Mouse (Mus musculus) layer of hippocampus, postnatal 36 days (tissue): ENCODE measurements around the gene Pmfbp1. TPM values are rescaled to one million over a fixed set of nuclear protein-coding genes. Genes with fewer than 3 reads are reported as not detected.
A peak's percentile ranks its signal among the peaks of the same experiment; 100 is the strongest.
"Not testable (repeated sequence)": the region's sequence is repeated elsewhere in the genome, so short reads cannot be mapped to it uniquely, and the experiment has no call there.

Experiments
- DNase-seq, 2 experiments: peaks; one replicate each; pipeline ENCODE4 v3.0.0; 2022
- total RNA-seq, 2 experiments: library from RNA; stranded (reverse); gene quantifications; 2 replicates each; pipeline ENCODE4 v1.2.3; 2021

Pmfbp1 gene
- total RNA-seq: under 1 TPM in 1 of 2 experiments, not detected in 1; 0.10 TPM

GRCm38 (mm10) chr8:109493727-109494126 lies at the start of gene Pmfbp1:
Gene Pmfbp1, plus strand, starts transcription at chr8:109494027.
- no peak for DNase-seq

- DNase-seq: not testable (repeated sequence)
Observed at GRCm38 (mm10) chr8:109446896-109447295, 46.9 kb upstream of the Pmfbp1 start.

DNA sequence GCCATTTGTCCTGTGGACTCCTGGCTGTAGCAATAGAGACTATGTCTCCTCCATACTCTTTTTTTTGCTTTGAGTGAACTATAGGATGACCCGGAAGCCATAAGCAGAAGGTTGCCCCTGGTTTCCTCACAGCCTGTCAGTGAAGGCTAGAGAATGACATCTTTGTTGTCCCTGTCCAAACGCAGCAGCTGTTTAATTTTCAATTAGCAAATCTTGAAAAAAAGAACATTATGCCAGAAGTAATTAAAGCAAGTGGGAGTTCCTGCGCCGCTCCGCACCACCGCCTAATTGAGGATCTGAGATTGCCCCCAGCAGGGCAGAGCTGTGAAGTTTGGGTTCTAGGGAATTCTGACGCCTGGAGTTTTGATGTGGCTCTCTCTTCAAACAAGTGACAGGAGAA lies 42.8 kb upstream of the Pmfbp1 start:
- no peak for DNase-seq

- DNase-seq: no peak
Observed at GRCm38 (mm10) chr8:109455113-109455512, 38.7 kb upstream of the Pmfbp1 start.

DNA sequence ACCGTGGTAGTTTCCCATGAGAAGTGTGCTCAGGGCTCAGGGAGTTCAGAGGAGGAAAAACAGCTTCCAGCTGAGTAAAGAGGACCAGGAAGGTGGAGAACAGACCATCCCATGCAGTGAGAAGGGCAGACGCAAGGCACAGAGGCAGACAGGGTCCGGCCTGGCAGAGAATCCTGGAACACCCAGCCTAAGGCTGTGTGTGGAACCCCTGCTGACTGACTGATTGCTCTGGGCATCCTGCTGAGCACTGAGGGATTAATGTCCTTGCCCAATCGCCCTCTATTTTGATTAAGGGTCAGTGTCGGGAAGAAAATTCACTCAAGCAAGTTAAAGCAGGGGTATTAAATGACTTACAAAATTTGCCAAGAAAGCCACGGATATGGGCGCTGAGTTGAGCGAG lies 36.4 kb upstream of the Pmfbp1 start:
- no peak for DNase-seq

GRCm38 (mm10) chr8:109458580-109458979 lies 35.2 kb upstream of the Pmfbp1 start:
- no peak for DNase-seq

GRCm38 (mm10) chr8:109463075-109463474 lies 30.8 kb upstream of the Pmfbp1 start:
- no peak for DNase-seq

DNA sequence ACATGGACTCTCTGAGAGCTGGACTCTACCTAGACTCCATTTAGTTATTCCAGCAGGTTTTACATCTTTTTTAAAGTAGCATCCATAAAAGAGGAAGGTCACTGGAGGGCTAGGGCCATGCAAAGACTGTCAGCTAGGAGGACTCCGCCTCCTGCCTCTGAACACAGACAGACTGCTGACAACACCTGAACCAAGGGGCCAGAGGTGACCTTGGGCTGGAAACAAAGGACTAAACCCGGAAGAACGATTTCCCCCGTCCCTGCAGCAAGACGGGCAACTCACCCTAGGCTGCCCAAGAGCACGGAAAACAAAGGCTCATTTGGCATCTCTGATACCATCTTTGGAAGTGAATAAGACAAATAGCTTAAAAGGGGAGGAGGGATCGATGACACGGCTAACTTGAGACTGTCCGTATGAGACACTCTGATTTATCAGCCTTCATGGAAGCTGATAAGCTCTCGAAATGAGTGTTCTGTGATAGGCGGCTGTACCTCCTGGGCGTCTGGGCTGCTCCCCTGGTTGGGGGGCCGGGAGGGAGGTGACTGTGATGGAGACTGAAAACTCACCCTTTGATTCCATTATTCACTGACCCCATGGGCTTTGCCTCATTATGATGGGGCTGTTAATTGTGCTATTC lies 30.0 kb upstream of the Pmfbp1 start:
- DNase-seq: peak; percentile 13 to 33

DNA sequence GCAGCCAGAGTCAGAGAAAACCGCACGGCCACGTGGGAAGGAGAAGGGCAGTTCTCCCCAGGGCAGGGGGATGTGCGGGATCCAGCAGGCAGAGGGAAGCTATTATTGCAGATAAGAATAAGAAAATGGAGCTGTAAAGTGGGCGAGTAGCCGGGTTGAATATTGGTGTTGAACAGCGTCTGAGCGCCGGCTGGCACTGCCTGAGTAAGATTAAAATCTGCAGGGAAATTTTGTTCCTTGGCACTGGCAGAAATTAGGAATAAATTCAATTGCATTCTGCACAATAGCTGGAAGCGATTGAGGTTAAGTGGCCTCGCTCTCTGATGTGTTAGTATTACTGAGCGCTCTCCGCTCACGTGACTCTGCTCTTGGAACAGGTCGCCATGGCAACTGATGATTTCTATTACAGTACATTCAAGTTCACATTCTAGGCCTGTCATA lies 29.4 kb upstream of the Pmfbp1 start:
- peak; percentile 60 to 63 for DNase-seq

GRCm38 (mm10) chr8:109465056-109465455 lies 28.8 kb upstream of the Pmfbp1 start:
- peak in 1 of 2 experiments; percentile 24 for DNase-seq

DNA sequence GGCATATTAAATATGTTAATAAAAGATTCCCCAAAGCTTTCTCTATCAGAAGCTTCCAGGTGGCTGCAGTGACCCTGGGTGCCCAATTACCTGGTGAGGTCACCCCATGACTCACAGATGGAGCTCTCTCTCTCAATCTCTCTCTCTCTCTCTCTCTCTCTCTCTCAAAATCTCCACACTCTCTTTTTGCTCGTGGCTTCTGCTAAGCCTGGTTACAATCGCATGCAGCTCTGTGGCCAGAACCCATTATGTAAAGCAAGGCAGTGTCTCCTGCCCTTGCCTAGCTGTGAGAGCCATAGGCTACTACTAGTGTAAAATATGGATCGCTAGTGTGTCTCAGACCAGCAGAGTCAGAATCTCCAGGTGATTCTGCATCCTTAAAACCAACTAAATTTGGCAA lies 28.1 kb upstream of the Pmfbp1 start:
- DNase-seq: no peak

DNA sequence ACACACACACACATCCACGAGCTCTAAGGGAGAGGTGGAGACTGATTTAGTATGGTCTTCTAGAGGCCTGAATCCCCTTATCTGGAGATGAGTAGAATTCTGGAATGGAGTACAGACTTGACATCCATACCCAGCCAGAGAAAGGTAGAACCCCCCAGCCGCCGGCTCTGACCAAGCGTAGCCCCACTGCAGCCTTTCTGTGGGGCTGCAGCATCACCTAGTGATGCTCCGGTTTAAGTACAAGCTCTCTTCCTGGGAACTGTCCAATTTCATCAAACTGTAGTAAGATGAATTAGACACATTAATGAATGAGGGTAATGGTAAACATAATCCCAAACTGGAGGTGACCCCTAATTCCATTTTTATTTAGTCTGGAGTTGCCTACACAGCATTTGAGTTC lies 26.3 kb upstream of the Pmfbp1 start:
- peak in 1 of 2 experiments; percentile 22 for DNase-seq

DNA sequence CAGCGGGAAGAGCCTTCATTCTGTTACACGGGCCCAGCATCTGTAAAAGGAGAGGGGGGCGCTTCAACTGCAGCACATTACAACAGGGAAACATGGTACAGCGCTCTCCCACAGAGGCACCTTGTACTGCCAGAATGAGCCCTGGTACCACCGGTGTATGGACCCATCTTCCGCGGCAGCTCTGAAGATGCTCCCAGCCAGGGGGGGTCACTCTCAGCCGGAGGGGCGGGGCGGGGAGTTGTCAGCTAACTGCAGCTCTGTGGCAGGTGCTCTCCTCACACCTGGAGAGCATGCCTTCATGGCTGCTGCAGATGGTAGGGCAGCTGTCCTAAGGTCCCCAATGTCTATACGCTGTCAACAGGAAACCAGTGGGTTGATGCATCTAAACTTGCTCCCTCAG lies 25.7 kb upstream of the Pmfbp1 start:
- DNase-seq: no peak

- DNase-seq: no peak
Observed at GRCm38 (mm10) chr8:109471876-109472275, 22.0 kb upstream of the Pmfbp1 start.

DNA sequence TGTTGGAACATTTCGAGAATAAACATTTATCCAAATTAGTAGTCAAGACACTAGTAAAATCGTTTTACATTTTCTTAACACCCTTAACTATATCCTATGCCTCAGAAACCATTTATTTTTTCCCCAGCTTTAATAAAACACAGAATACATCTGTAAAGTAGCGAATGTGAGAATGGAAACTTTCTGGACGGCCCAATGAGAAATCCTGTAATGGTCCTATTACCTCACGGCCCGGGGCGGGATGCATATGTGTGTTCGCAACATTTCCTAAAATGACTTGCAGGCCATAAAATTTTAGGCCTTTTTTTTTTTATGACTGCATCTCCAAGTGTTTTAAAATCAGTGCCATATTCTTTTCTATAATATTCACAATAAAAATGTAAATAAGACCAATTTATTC lies 21.4 kb upstream of the Pmfbp1 start:
- no peak for DNase-seq

DNA sequence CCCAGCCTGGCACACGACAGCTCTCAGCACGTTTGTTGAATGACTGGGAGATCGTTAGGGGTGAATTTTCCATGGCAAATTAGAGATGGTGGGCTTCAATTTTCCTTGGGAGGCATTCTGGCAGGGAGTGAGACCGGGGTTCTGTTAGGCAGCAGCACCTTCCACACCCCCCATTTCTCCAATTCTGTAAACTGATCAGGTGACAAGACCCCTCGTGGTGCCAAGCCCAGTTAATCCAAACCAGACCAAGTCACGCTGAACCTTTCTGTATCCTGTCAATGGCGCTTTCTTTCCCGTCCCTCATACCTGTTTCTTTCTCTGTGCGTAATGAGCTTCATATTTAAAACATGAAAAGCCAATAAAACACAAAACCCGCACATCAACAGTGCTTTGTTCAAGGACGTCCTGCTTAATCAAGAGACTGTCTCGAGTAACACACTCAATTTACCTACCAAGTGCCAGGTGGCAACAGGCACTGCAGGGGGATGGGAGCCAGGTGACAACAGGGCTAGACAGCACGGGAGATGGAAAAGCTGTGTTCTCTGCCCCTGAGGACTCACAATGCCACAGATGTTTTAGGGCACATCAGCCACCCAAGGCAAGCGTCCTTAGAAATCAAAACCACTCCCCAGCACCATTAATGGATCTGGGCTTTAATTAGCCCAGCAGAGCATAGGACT lies 19.2 kb upstream of the Pmfbp1 start:
- no peak for DNase-seq

DNA sequence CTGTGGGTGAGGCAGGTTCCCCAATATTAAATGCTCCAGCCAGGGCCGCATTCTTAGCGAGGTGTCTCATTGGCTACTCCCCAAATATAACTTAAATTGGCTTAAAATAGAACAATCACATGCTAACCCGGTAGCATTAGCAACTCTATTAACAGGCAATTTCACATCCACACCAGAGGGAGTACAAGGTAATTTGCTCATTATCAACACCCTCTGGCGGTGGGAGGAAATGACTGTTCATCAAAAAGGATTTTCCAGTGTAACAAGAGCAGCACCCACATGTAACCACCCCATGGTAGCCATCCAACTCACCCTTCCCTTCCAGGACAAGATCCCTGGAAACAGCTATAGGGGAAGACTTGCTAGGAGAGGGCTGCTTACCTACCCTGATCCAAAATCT lies 18.4 kb upstream of the Pmfbp1 start:
- DNase-seq: no peak

- DNase-seq: no peak
Observed at GRCm38 (mm10) chr8:109478586-109478985, 15.2 kb upstream of the Pmfbp1 start.

DNA sequence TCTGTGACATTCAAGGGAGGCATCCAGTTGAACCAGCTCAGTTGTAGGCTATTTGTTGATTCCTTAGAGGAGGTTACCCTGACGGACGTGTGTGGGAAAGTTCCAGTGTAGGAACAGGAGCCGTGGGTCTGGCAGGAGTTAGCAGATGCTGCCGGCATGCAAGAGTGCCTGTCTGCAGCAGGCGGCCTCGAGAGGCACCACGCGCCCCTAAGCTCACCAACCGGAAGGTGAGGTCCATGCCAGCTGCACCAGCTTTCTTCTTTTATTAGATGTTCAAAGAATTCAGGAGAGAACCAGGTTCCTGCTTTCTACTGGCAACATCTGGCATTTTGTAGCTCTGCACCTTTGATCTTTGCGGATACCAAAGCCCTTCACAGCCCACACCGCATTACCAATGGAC lies 9.1 kb upstream of the Pmfbp1 start:
- DNase-seq: no peak

DNA sequence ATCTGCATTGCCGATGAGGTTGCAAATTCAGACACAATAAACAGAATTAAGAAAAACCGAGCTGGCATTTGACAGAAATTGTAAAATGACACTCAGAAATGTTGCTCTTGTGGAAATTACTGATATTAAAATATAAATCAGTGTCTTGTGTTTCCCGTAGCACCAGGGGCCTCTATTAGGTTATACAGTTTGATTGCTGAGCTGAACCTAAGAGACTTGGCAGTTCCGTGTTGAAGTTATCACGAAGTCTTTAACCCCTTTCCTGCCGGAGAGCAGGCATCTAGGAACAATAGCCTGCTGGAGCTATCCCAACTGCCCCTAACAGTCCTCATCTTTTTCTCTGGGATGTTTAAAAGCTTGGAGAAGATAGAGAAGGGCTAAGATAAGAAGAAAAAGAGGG lies 8.3 kb upstream of the Pmfbp1 start:
- no peak for DNase-seq

GRCm38 (mm10) chr8:109492785-109493184 lies 1.0 kb upstream of the Pmfbp1 start:
- DNase-seq: no peak

- DNase-seq: no peak
Observed at GRCm38 (mm10) chr8:109494601-109495000, 774 bp downstream of the Pmfbp1 start.

DNA sequence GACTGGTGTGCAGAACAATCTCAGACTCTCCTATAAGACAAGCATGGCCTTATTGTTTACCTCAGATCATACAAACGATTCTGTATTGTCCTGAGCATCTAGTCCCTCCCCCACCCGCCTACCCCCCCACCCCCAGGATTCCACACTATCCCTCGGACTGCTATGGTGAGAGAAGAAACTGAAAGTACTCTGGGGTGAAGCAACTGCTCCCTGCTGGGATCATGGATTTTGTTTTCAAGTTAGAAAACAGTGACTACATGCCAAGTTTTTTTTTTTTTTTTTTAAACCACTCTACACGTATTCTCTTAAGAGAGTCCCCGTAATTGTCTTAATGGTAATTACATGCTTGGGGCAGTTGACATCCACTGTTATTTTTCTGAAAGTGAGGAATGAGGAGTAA lies 3.6 kb downstream of the Pmfbp1 start:
- no peak for DNase-seq

- DNase-seq: no peak
Observed at GRCm38 (mm10) chr8:109499009-109499717, 5.3 kb downstream of the Pmfbp1 start.
